Mouse (Mus musculus) limb, embryonic 14.5 days (tissue): Measurements from ENCODE around the gene Atxn7l3. TPM values are rescaled to one million over a fixed set of nuclear protein-coding genes. Genes with fewer than 3 reads are reported as not detected.

Source experiments
- ATAC-seq: fragments of 200-750 bp; cut with Nextera tagmentation; 2 replicates; pipeline ENCODE4 v1.8.0; 2017; ENCODE audit warnings: low read depth, moderate number of reproducible peaks, moderate TSS enrichment; ENCODE audit not compliant: low FRiP score
- DNase-seq: peaks from one replicate; pipeline ENCODE4 v3.0.0-alpha.2; 2015; ENCODE audit warnings: low spot score
- H3K27ac ChIP-seq: fragments of 300-500 bp; sonication (generic); replicated peaks from 2 replicates; pipeline ENCODE4 v1.5.1; 2014; ENCODE audit warnings: low read depth, mild to moderate bottlenecking, low read length, moderate library complexity, mixed read lengths
- H3K27me3 ChIP-seq: fragments of 300-500 bp; sonication (generic); 2 replicates; pipeline ENCODE4 v1.6.1; 2014; ENCODE audit warnings: low read length, mixed read lengths; ENCODE audit not compliant: control insufficient read depth, insufficient read depth
- H3K36me3 ChIP-seq: fragments of 300-500 bp; sonication (generic); 2 replicates; pipeline ENCODE4 v1.6.1; 2014; ENCODE audit warnings: mild to moderate bottlenecking, low read length, moderate library complexity, mixed read lengths; ENCODE audit not compliant: control insufficient read depth, insufficient read depth
- H3K4me1 ChIP-seq: fragments of 300-500 bp; sonication (generic); 2 replicates; pipeline ENCODE4 v1.6.1; 2014; ENCODE audit warnings: antibody characterized with exemption, low read length, mixed read lengths; ENCODE audit not compliant: control insufficient read depth, insufficient read depth
- H3K4me2 ChIP-seq: fragments of 300-500 bp; sonication (generic); replicated peaks from 2 replicates; pipeline ENCODE4 v1.6.1; 2014; ENCODE audit warnings: low read depth, mild to moderate bottlenecking, low read length, moderate library complexity; ENCODE audit not compliant: severe bottlenecking
- H3K4me3 ChIP-seq: fragments of 300-500 bp; sonication (generic); replicated peaks from 2 replicates; pipeline ENCODE4 v1.5.1; 2014; ENCODE audit warnings: low read length
- H3K9ac ChIP-seq: fragments of 300-500 bp; sonication (generic); 2 replicates; pipeline ENCODE4 v1.6.1; 2014; ENCODE audit warnings: mild to moderate bottlenecking, low read depth, low read length, moderate library complexity; ENCODE audit not compliant: severe bottlenecking
- H3K9me3 ChIP-seq: fragments of 300-500 bp; sonication (generic); 2 replicates; pipeline ENCODE4 v1.6.1; 2016; ENCODE audit warnings: low read length; ENCODE audit not compliant: control insufficient read depth
- POLR2A ChIP-seq: fragments of 200-500 bp; IDR thresholded peaks from 2 replicates; pipeline ENCODE4 v1.8.0; 2012; ENCODE audit warnings: inconsistent platforms, mild to moderate bottlenecking, moderate library complexity, borderline replicate concordance; ENCODE audit not compliant: insufficient read depth, insufficient read length; ENCODE audit errors: extremely low read depth
- WGBS: fragments of 180-500 bp; shearing (Covaris S2); extraction: QIAGEN DNeasy Blood & Tissue Kit; methylation state at CpG from one replicate; pipeline ENCODE4 v1.1.7; 2014; 5-methylcytosine and 5-hydroxymethylcytosine counted together
- polyA plus RNA-seq, 2 experiments: library from polyadenylated mRNA; depleted of rRNA in 1 of 2; stranded (reverse) in 1 of 2; unstranded in 1 of 2; fragments of >200 nt; fragmentation: Nextera tagmentation in 1 of 2; extraction: Ambion mirVana in 1 of 2; gene quantifications; 2 replicates each; pipeline versions ENCODE4 v1.2.1 to v1.2.3; 2012 to 2014

Atxn7l3 gene
- polyA plus RNA-seq, 2 experiments, result 21.0 to 72.1 TPM

GRCm38 (mm10) chr11:102315690-102316571 lies 19.5 kb upstream of the Atxn7l3 start:
- H3K27me3 ChIP-seq, result no peaks in the 10 kb centered on the region
- H3K4me3 ChIP-seq, result peak overlapping the region; percentile 100
- H3K36me3 ChIP-seq, result peaks cover 42% of the 10 kb centered on the region
- no peak for TF ChIP-seq POLR2A
- peak overlapping the region; percentile 99 for H3K9ac ChIP-seq
- peak overlapping the region; percentile 98 for H3K27ac ChIP-seq
- no peaks in the 10 kb centered on the region for H3K9me3 ChIP-seq
- peaks cover 12% of the 10 kb centered on the region for H3K4me1 ChIP-seq
- ATAC-seq, result no peak
- peak; percentile 55 for DNase-seq
- WGBS, result 8% methylated on average over 14 of the region's 14 CpGs
- H3K4me2 ChIP-seq, result peak overlapping the region; percentile 94

GRCm38 (mm10) chr11:102314321-102314720 lies 17.9 kb upstream of the Atxn7l3 start:
- Histone ChIP-seq H3K36me3 (peaks cover 58% of the 10 kb centered on the region), H3K4me1 (peaks cover 19% of the 10 kb centered on the region), H3K4me3 (no peak overlapping the region), H3K9me3 (no peaks in the 10 kb centered on the region), H3K27ac (no peak overlapping the region), H3K9ac (no peak overlapping the region), H3K27me3 (no peaks in the 10 kb centered on the region), H3K4me2 (no peak overlapping the region)
- ATAC-seq, result no peak
- no peak for TF ChIP-seq POLR2A
- WGBS, result 90% methylated on average over 12 of the region's 12 CpGs
- no peak for DNase-seq

- 72% methylated on average over 6 of the region's 6 CpGs for WGBS
- H3K9ac ChIP-seq, result no peak overlapping the region
- no peak for TF ChIP-seq POLR2A
- no peak for ATAC-seq
- peaks cover 69% of the 10 kb centered on the region for H3K36me3 ChIP-seq
- no peak overlapping the region for H3K4me2 ChIP-seq
- DNase-seq, result no peak
- peaks cover 21% of the 10 kb centered on the region for H3K4me1 ChIP-seq
- H3K9me3 ChIP-seq, result no peaks in the 10 kb centered on the region
- H3K4me3 ChIP-seq, result no peak overlapping the region
- no peak overlapping the region for H3K27ac ChIP-seq
- H3K27me3 ChIP-seq, result no peaks in the 10 kb centered on the region
Observed at GRCm38 (mm10) chr11:102312586-102312985, 16.2 kb upstream of the Atxn7l3 start.

- H3K9ac ChIP-seq, result no peak overlapping the region
- no peak overlapping the region for H3K27ac ChIP-seq
- no peaks in the 10 kb centered on the region for H3K9me3 ChIP-seq
- H3K4me3 ChIP-seq, result no peak overlapping the region
- no peak for DNase-seq
- no peaks in the 10 kb centered on the region for H3K27me3 ChIP-seq
- no peak overlapping the region for H3K4me2 ChIP-seq
- H3K36me3 ChIP-seq, result peaks cover 75% of the 10 kb centered on the region
- no peak for TF ChIP-seq POLR2A
- peaks cover 21% of the 10 kb centered on the region for H3K4me1 ChIP-seq
- no peak for ATAC-seq
- WGBS, result 83% methylated on average over 4 of the region's 4 CpGs
Observed at GRCm38 (mm10) chr11:102311966-102312365, 15.5 kb upstream of the Atxn7l3 start.

GRCm38 (mm10) chr11:102310768-102311695 lies 14.6 kb upstream of the Atxn7l3 start:
- no peak for DNase-seq

More at GRCm38 (mm10) chr11:102310768-102311695, 14.6 kb upstream of the Atxn7l3 start:
- Histone ChIP-seq H3K4me1 (peaks cover 17% of the 10 kb centered on the region), H3K4me3 (no peak overlapping the region), H3K27me3 (no peaks in the 10 kb centered on the region), H3K9ac (peak overlapping the region; percentile 31), H3K27ac (no peak overlapping the region), H3K4me2 (no peak overlapping the region), H3K9me3 (no peaks in the 10 kb centered on the region), H3K36me3 (peaks cover 84% of the 10 kb centered on the region)
- WGBS, result 51% methylated on average over 26 of the region's 38 CpGs
- no peak for TF ChIP-seq POLR2A
- ATAC-seq, result no peak
